Mouse (Mus musculus): ENCODE results near the gene Nek7.

DNA sequence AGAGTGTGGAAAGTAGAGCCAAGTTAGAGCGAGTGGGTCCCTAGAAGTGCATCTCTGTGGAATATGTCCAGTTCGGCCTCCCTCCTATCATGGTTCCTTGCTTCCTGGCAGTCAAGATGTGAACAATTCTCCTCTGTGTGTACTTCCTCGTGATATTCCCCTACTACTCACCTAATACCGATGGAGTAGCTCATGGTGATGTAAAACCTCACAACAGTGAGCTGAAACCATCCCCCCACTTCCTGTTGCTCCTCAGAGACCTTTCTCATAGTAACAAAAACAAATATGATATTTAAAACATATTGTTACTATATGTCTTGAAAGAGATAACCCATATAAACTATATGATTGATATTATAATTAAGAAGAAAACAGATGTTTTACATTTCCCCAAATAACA is 9.0 kb upstream of the Nek7 start:
- TF ChIP-seq FLI1 (IDR thresholded peaks at IDR 0.05; ENCODE audit: low read length) (no peak), GATA1 (IDR thresholded peaks at IDR 0.05; ENCODE audit: borderline replicate concordance, low read length) (no peak)

All from megakaryocyte, embryonic 14.5 days (primary cell).